Mouse (Mus musculus): ENCODE data around the gene Ahcyl2. TPM values are rescaled to one million over a fixed set of nuclear protein-coding genes. Genes with fewer than 3 reads are reported as not detected.

Gene Ahcyl2
- 51.9 and 54.6 TPM in 2 replicates for polyA plus RNA-seq (2015; fragmentation: Nextera tagmentation; extraction: Ambion mirVana)

- ATAC-seq (ENCODE audit: low FRiP score, low TSS enrichment) (peak; percentile 99), DNase-seq (ENCODE audit: low spot score) (peak; percentile 99)
- Histone ChIP-seq H3K4me3 (ENCODE audit: low read depth, low read length) (peak within 1 kb of the TSS; percentile 80), H3K4me1 (replicated peaks; ENCODE audit: control insufficient read depth, insufficient read depth) (no peaks in the 10 kb centered on the region), H3K9ac (ENCODE audit: low read length) (peak within 1 kb of the TSS; percentile 90), H3K36me3 (ENCODE audit: control insufficient read depth, insufficient read depth, low read length) (no peaks in the 10 kb centered on the region), H3K9me3 (ENCODE audit: control insufficient read depth, low read length) (no peaks in the 10 kb centered on the region), H3K27me3 (ENCODE audit: control insufficient read depth, insufficient read depth, low read length) (no peaks in the 10 kb centered on the region), H3K4me2 (replicated peaks; ENCODE audit: low read depth) (peak within 1 kb of the TSS; percentile 72), H3K27ac (replicated peaks) (peak within 1 kb of the TSS; percentile 91)
- under 1% methylated on average over 57 of the region's 61 CpGs for WGBS
- TF ChIP-seq CTCF (IDR thresholded peaks at IDR 0.05; ENCODE audit: low read depth): no peak
- no peak for TF ChIP-seq EP300 (optimal IDR thresholded peaks at IDR 0.05)
Observed at GRCm38 (mm10) chr6:29767813-29768660, at the start of gene Ahcyl2. Gene Ahcyl2 (plus strand): TSS chr6:29768011.

- ATAC-seq (ENCODE audit: low FRiP score, low TSS enrichment): peak; percentile 80
- no peak for TF ChIP-seq CTCF (IDR thresholded peaks at IDR 0.05; ENCODE audit: low read depth)
- peak overlapping the region; percentile 39 for H3K4me3 ChIP-seq (ENCODE audit: low read depth, low read length)
- no peaks in the 10 kb centered on the region for H3K36me3 ChIP-seq (ENCODE audit: control insufficient read depth, insufficient read depth, low read length)
- peak; percentile 60 for DNase-seq (ENCODE audit: low spot score)
- H3K9me3 ChIP-seq (ENCODE audit: control insufficient read depth, low read length): no peaks in the 10 kb centered on the region
- no peaks in the 10 kb centered on the region for H3K27me3 ChIP-seq (ENCODE audit: control insufficient read depth, insufficient read depth, low read length)
- H3K9ac ChIP-seq (ENCODE audit: low read length): peak overlapping the region; percentile 43
- peak overlapping the region; percentile 58 for H3K4me2 ChIP-seq (replicated peaks; ENCODE audit: low read depth)
- 6% methylated on average over 15 of the region's 15 CpGs for WGBS
- peak overlapping the region; percentile 69; the same call in 1 of the 2 replicates for H3K27ac ChIP-seq (replicated peaks)
- 0 out of 2 replicates have a peak, but pooled peaks cover 2% of the 10 kb centered on the region for H3K4me1 ChIP-seq (replicated peaks; ENCODE audit: control insufficient read depth, insufficient read depth)
Observed at GRCm38 (mm10) chr6:29718894-29719329, 48.9 kb upstream of the Ahcyl2 start.

- DNase-seq (ENCODE audit: low spot score): no peak
- H3K27ac ChIP-seq (replicated peaks): no peak overlapping the region
- no peaks in the 10 kb centered on the region for H3K9me3 ChIP-seq (ENCODE audit: control insufficient read depth, low read length)
- ATAC-seq (ENCODE audit: low FRiP score, low TSS enrichment): no peak
- H3K27me3 ChIP-seq (ENCODE audit: control insufficient read depth, insufficient read depth, low read length): no peaks in the 10 kb centered on the region
- 0 out of 2 replicates have a peak, but pooled peaks cover 2% of the 10 kb centered on the region for H3K4me1 ChIP-seq (replicated peaks; ENCODE audit: control insufficient read depth, insufficient read depth)
- no peak overlapping the region for H3K4me2 ChIP-seq (replicated peaks; ENCODE audit: low read depth)
- no peaks in the 10 kb centered on the region for H3K36me3 ChIP-seq (ENCODE audit: control insufficient read depth, insufficient read depth, low read length)
- no peak overlapping the region for H3K9ac ChIP-seq (ENCODE audit: low read length)
- no peak overlapping the region for H3K4me3 ChIP-seq (ENCODE audit: low read depth, low read length)
- TF ChIP-seq CTCF (IDR thresholded peaks at IDR 0.05; ENCODE audit: low read depth) (no peak), EP300 (optimal IDR thresholded peaks at IDR 0.05) (no peak)
- 64% methylated on average over 2 of the region's 2 CpGs for WGBS
Observed at GRCm38 (mm10) chr6:29721890-29722289, 45.9 kb upstream of the Ahcyl2 start.

GRCm38 (mm10) chr6:29726576-29727200 lies 41.1 kb upstream of the Ahcyl2 start:
- H3K27ac ChIP-seq (replicated peaks): no peak overlapping the region
- ATAC-seq (ENCODE audit: low FRiP score, low TSS enrichment): no peak
- H3K9ac ChIP-seq (ENCODE audit: low read length): no peak overlapping the region
- WGBS: 15% methylated on average over 1 of the region's 1 CpGs
- TF ChIP-seq CTCF (IDR thresholded peaks at IDR 0.05; ENCODE audit: low read depth): no peak
- no peak for TF ChIP-seq EP300 (optimal IDR thresholded peaks at IDR 0.05)
- H3K36me3 ChIP-seq (ENCODE audit: control insufficient read depth, insufficient read depth, low read length): no peaks in the 10 kb centered on the region
- H3K4me3 ChIP-seq (ENCODE audit: low read depth, low read length): no peak overlapping the region
- DNase-seq (ENCODE audit: low spot score): no peak
- H3K9me3 ChIP-seq (ENCODE audit: control insufficient read depth, low read length): no peaks in the 10 kb centered on the region
- no peaks in the 10 kb centered on the region for H3K4me1 ChIP-seq (replicated peaks; ENCODE audit: control insufficient read depth, insufficient read depth)
- H3K27me3 ChIP-seq (ENCODE audit: control insufficient read depth, insufficient read depth, low read length): no peaks in the 10 kb centered on the region
- no peak overlapping the region for H3K4me2 ChIP-seq (replicated peaks; ENCODE audit: low read depth)

GRCm38 (mm10) chr6:29728035-29728434 lies 39.8 kb upstream of the Ahcyl2 start:
- Histone ChIP-seq H3K27ac (replicated peaks) (no peak overlapping the region), H3K36me3 (ENCODE audit: control insufficient read depth, insufficient read depth, low read length) (no peaks in the 10 kb centered on the region), H3K4me3 (ENCODE audit: low read depth, low read length) (no peak overlapping the region), H3K27me3 (ENCODE audit: control insufficient read depth, insufficient read depth, low read length) (no peaks in the 10 kb centered on the region), H3K9ac (ENCODE audit: low read length) (no peak overlapping the region), H3K4me1 (replicated peaks; ENCODE audit: control insufficient read depth, insufficient read depth) (no peaks in the 10 kb centered on the region), H3K9me3 (ENCODE audit: control insufficient read depth, low read length) (no peaks in the 10 kb centered on the region), H3K4me2 (replicated peaks; ENCODE audit: low read depth) (no peak overlapping the region)
- no peak for TF ChIP-seq EP300 (optimal IDR thresholded peaks at IDR 0.05)
- DNase-seq (ENCODE audit: low spot score) (no peak), ATAC-seq (ENCODE audit: low FRiP score, low TSS enrichment) (no peak)
- 73% methylated on average over 3 of the region's 3 CpGs for WGBS

GRCm38 (mm10) chr6:29729491-29729890 lies 38.3 kb upstream of the Ahcyl2 start:
- Histone ChIP-seq H3K4me2 (replicated peaks; ENCODE audit: low read depth) (no peak overlapping the region), H3K27me3 (ENCODE audit: control insufficient read depth, insufficient read depth, low read length) (no peaks in the 10 kb centered on the region), H3K4me1 (replicated peaks; ENCODE audit: control insufficient read depth, insufficient read depth) (no peaks in the 10 kb centered on the region), H3K27ac (replicated peaks) (no peak overlapping the region), H3K9ac (ENCODE audit: low read length) (no peak overlapping the region), H3K36me3 (ENCODE audit: control insufficient read depth, insufficient read depth, low read length) (no peaks in the 10 kb centered on the region), H3K4me3 (ENCODE audit: low read depth, low read length) (no peak overlapping the region), H3K9me3 (ENCODE audit: control insufficient read depth, low read length) (no peaks in the 10 kb centered on the region)
- ATAC-seq (ENCODE audit: low FRiP score, low TSS enrichment): no peak
- TF ChIP-seq EP300 (optimal IDR thresholded peaks at IDR 0.05) (no peak), CTCF (IDR thresholded peaks at IDR 0.05; ENCODE audit: low read depth) (no peak)
- no peak for DNase-seq (ENCODE audit: low spot score)
- 76% methylated on average over 1 of the region's 1 CpGs for WGBS

All from stomach, postnatal 0 days (tissue).